In genomic region chr4:136649480-136650196, GRCm38 (mm10) we compare ENCODE assay signal across 11 mouse cellular contexts. TPM values are rescaled to one million over a fixed set of nuclear protein-coding genes. Genes with fewer than 3 reads are reported as not detected.
A peak's percentile ranks its signal among the peaks of the same experiment; 100 is the strongest.
DNase-seq lines count a peak whose midpoint lies in the region; ATAC-seq lines count a peak whose summit lies in the region.
"Had no signal": no experiment of that assay in that cellular context is flagged by ENCODE, and none has a peak within 500 bp of the region (broad histone marks: within the 10 kb centered on the region; RNA-seq: fewer than 3 reads in every experiment).

No protein-coding gene starts in this region.

- 26% methylated on average over 13 of the region's 13 CpGs for WGBS in heart, embryonic 15.5 days

- no peak for DNase-seq in heart, adult 8-10 months (ENCODE audit: low spot score)
- DNase-seq in testis, postnatal 10 days (ENCODE audit: low spot score): peak; percentile 60
- no peak for DNase-seq in testis, postnatal 14 days (ENCODE audit: low spot score)
- peak; percentile 58 to 67 for DNase-seq in layer of hippocampus, postnatal 36 days
- no peak for DNase-seq in adrenal gland, postnatal 36 days
- no peak for DNase-seq in embryo, embryonic 11 days

- no peaks in the 10 kb centered on the region for H3K36me3 ChIP-seq in heart, embryonic 15.5 days
- H3K36me3 ChIP-seq: G1E had no signal

- no peaks in the 10 kb centered on the region for H3K9me3 ChIP-seq in heart, embryonic 15.5 days (replicated peaks)
- H3K9me3 ChIP-seq: G1E had no signal

- H3K27ac ChIP-seq in heart, embryonic 15.5 days: no peak overlapping the region

- ATAC-seq in heart, embryonic 15.5 days (replicated peaks; ENCODE audit: insufficient number of reproducible peaks, insufficient read depth, low FRiP score, low read depth): peak; percentile 53
- ATAC-seq in erythroid progenitor cell, adult 5-6 weeks (replicated peaks; ENCODE audit: low FRiP score, poor library complexity, severe bottlenecking): no peak

- peak overlapping the region; percentile 51 for H3K4me2 ChIP-seq in heart, embryonic 15.5 days

- peaks cover 22% of the 10 kb centered on the region for H3K4me1 ChIP-seq in heart, embryonic 15.5 days (replicated peaks)

- peaks cover 57% of the 10 kb centered on the region for H3K27me3 ChIP-seq in heart, embryonic 15.5 days

- H3K4me3 ChIP-seq in heart, embryonic 15.5 days: peak overlapping the region; percentile 20

- H3K9ac ChIP-seq in heart, embryonic 15.5 days: no peak overlapping the region

RNA-seq across cellular contexts. Expression of gene Lactbl1, which starts 27.2 kb away (rescaled TPM):
- not detected in 2 replicates for polyA plus RNA-seq in heart, embryonic 15.5 days (2015; fragmentation: Nextera tagmentation; extraction: Ambion mirVana)
- under 1 TPM in 1 of 4 experiments, not detected in 3; 0.09 TPM for total RNA-seq in heart, adult 8-10 months (2022)
- total RNA-seq in layer of hippocampus, postnatal 36 days (2021): not detected
- total RNA-seq in adrenal gland, postnatal 36 days (2021): not detected
- not detected in 2 replicates for total RNA-seq in erythroid progenitor cell, adult 5-6 weeks (2015; ENCODE audit: low replicate concordance)
- total RNA-seq in erythroid progenitor cell, adult 5-6 weeks (2017; ENCODE audit: low replicate concordance): not detected in 2 replicates
- total RNA-seq: G1E had no signal
- polyA plus RNA-seq: kidney, adult 2 months; neural tube, embryonic 14.5 days had no signal

RNA-seq across cellular contexts. Expression of gene Tex46, which starts 39.4 kb away (rescaled TPM):
- polyA plus RNA-seq in heart, embryonic 15.5 days (2015; fragmentation: Nextera tagmentation; extraction: Ambion mirVana): not detected in 2 replicates
- not detected for total RNA-seq in heart, adult 8-10 months (2022)
- total RNA-seq in layer of hippocampus, postnatal 36 days (2021): not detected
- not detected for total RNA-seq in adrenal gland, postnatal 36 days (2021)
- not detected in 2 replicates for total RNA-seq in erythroid progenitor cell, adult 5-6 weeks (2015; ENCODE audit: low replicate concordance)
- not detected in 2 replicates for total RNA-seq in erythroid progenitor cell, adult 5-6 weeks (2017; ENCODE audit: low replicate concordance)
- total RNA-seq: G1E had no signal
- polyA plus RNA-seq: G1E; kidney, adult 2 months; neural tube, embryonic 14.5 days had no signal

RNA-seq across cellular contexts. Expression of gene Kdm1a, which starts 47.1 kb away (rescaled TPM):
- 21.4 and 26.3 TPM in 2 replicates for polyA plus RNA-seq in heart, embryonic 15.5 days (2015; fragmentation: Nextera tagmentation; extraction: Ambion mirVana)
- 10 to 100 TPM; 24.3 to 27.0 (median 26.4) TPM for total RNA-seq in heart, adult 8-10 months (2022)
- 10 to 100 TPM; 89.2 to 95.6 TPM for total RNA-seq in layer of hippocampus, postnatal 36 days (2021)
- 10 to 100 TPM; 41.8 to 51.0 TPM for total RNA-seq in adrenal gland, postnatal 36 days (2021)
- total RNA-seq in erythroid progenitor cell, adult 5-6 weeks (2015; ENCODE audit: low replicate concordance): 32.8 and 38.1 TPM in 2 replicates
- total RNA-seq in erythroid progenitor cell, adult 5-6 weeks (2017; ENCODE audit: low replicate concordance): 21.0 and 34.4 TPM in 2 replicates

Comparison
In these comparisons a context has a peak if more than half of its experiments do, and no peak if none do; other contexts are left out.
1. DNase-seq: peak in testis, postnatal 10 days (single experiment) and layer of hippocampus, postnatal 36 days (2 of 2); none in heart, adult 8-10 months (single experiment), testis, postnatal 14 days (single experiment), adrenal gland, postnatal 36 days (0 of 2) and embryo, embryonic 11 days (single experiment).